Mouse (Mus musculus) heart, embryonic 14.5 days (tissue): ENCODE results near the gene Tnfaip3. TPM values are rescaled to one million over a fixed set of nuclear protein-coding genes. Genes with fewer than 3 reads are reported as not detected.

Experiments used
- ATAC-seq: fragments of 200-750 bp; cut with Nextera tagmentation; 2 replicates; pipeline ENCODE4 v1.8.0; 2017; ENCODE audit warnings: low read depth, moderate TSS enrichment; ENCODE audit not compliant: insufficient number of reproducible peaks, insufficient read depth, low FRiP score
- H3K27ac ChIP-seq, 2 experiments: fragments of 200-500 bp in 1 of 2; fragments of 300-500 bp in 1 of 2; sonication (generic) in 1 of 2; replicated peaks in 1 of 2; 2 replicates each; pipeline ENCODE4 v1.5.1; 2012 to 2014; ENCODE audit warnings: low read depth in 2 of 2, low read length in 2 of 2, control low read depth in 1 of 2, mild to moderate bottlenecking in 1 of 2, mixed read lengths in 1 of 2; ENCODE audit not compliant: control insufficient read depth in 1 of 2, insufficient read depth in 1 of 2
- H3K27me3 ChIP-seq: fragments of 300-500 bp; sonication (generic); 2 replicates; pipeline ENCODE4 v1.6.1; 2014; ENCODE audit warnings: mild to moderate bottlenecking, low read length, control low read depth; ENCODE audit not compliant: control insufficient read depth, insufficient read depth
- H3K36me3 ChIP-seq: fragments of 300-500 bp; sonication (generic); 2 replicates; pipeline ENCODE4 v1.6.1; 2014; ENCODE audit warnings: mild to moderate bottlenecking, control low read depth, low read length, mixed read lengths; ENCODE audit not compliant: control insufficient read depth, insufficient read depth
- H3K4me1 ChIP-seq, 2 experiments: fragments of 200-500 bp in 1 of 2; fragments of 300-500 bp in 1 of 2; sonication (generic) in 1 of 2; 2 replicates each; pipeline ENCODE4 v1.6.1; 2012 to 2014; ENCODE audit warnings: low read length in 2 of 2, control low read depth in 1 of 2, mixed read lengths in 1 of 2; ENCODE audit not compliant: control insufficient read depth in 2 of 2, insufficient read depth in 2 of 2
- H3K4me2 ChIP-seq: fragments of 300-500 bp; sonication (generic); 2 replicates; pipeline ENCODE4 v1.6.1; 2014; ENCODE audit warnings: mild to moderate bottlenecking, low read length
- H3K4me3 ChIP-seq, 2 experiments: fragments of 200-500 bp in 1 of 2; fragments of 300-500 bp in 1 of 2; sonication (generic) in 1 of 2; 2 replicates each; pipeline ENCODE4 v1.5.1; 2012 to 2014; ENCODE audit warnings: low read length in 2 of 2, mild to moderate bottlenecking in 2 of 2, control low read depth in 1 of 2, low read depth in 1 of 2, moderate library complexity in 1 of 2; ENCODE audit not compliant: control insufficient read depth in 1 of 2, insufficient read depth in 1 of 2
- H3K9ac ChIP-seq: fragments of 300-500 bp; sonication (generic); 2 replicates; pipeline ENCODE4 v1.6.1; 2014; ENCODE audit warnings: mild to moderate bottlenecking, low read length
- H3K9me3 ChIP-seq: fragments of 300-500 bp; sonication (generic); 2 replicates; pipeline ENCODE4 v1.6.1; 2016; ENCODE audit warnings: low read length, control low read depth; ENCODE audit not compliant: control insufficient read depth
- WGBS: fragments of 180-500 bp; shearing (Covaris S2); extraction: QIAGEN DNeasy Blood & Tissue Kit; methylation state at CpG from one replicate; pipeline ENCODE4 v1.1.7; 2014; 5-methylcytosine and 5-hydroxymethylcytosine counted together
- polyA plus RNA-seq: library from polyadenylated mRNA; unstranded; fragments of >200 nt; fragmentation: Nextera tagmentation; extraction: Ambion mirVana; gene quantifications from 2 replicates; pipeline ENCODE4 v1.2.1, GENCODE M21; 2014

Tnfaip3 gene
- polyA plus RNA-seq, 1 experiment from 2014 or later, result 2.6 TPM

DNA sequence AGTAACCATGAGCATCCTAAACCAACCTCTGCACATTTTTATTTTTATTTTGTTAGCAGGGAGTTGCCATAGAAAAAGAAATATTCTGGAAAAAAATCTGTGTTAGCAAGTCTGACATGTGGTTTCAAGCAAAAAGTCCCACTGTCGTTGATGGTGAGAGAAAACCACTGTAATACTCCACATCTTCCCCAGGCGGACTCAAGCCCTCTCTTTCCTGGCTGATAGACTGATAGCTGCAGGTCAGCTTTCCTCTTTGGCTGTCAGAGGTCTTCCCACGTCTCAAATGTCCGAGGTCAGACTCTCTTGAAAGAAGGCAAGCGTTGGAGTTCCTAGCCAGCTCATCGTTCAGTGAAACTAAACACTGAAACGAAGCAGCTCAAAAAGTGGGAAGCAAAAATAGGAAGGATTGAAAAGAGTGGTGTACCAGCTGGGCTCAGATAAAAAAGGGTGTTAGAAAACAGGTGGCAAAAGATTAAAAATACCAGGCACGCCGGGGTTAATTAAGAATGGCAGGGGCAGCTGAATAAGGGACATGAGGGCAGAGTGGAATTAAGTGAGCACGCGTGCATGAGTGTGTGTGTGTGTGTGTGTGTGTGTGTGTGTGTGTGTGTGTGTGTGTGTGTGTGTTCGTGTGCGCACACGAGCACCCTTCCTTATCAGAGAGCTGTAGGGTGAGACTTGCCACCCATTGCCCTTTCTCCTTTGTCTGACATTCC is 55.5 kb downstream of the Tnfaip3 start:
- H3K4me2 ChIP-seq, result no peak overlapping the region
- no peak overlapping the region for H3K27ac ChIP-seq
- no peak overlapping the region for H3K4me3 ChIP-seq
- H3K27me3 ChIP-seq, result no peaks in the 10 kb centered on the region
- 59% methylated on average over 13 of the region's 14 CpGs for WGBS
- no peak overlapping the region for H3K9ac ChIP-seq
- no peaks in the 10 kb centered on the region; a peak in 1 of 4 replicates for H3K4me1 ChIP-seq
- no peaks in the 10 kb centered on the region for H3K9me3 ChIP-seq
- ATAC-seq, result no peak
- no peaks in the 10 kb centered on the region for H3K36me3 ChIP-seq

DNA sequence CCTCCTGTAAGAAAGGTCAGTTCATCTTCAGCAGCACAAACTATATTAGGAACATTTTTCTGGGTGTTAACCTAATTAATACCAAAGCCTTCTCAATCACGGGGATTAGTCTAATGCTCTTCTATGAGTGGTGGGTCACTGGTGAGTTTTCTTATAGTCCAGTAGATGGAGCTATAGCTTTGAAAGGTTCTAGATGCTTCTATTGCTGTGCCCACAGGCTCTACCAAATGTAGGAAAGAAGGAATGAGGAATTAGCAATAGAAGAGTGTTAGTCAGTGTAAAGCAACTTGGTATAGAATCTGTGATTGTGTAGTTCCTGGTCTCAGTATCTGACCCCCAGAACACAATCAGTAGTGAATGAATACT is 61.8 kb downstream of the Tnfaip3 start:
- no peaks in the 10 kb centered on the region for H3K9me3 ChIP-seq
- H3K9ac ChIP-seq, result no peak overlapping the region
- no peak overlapping the region for H3K4me3 ChIP-seq
- H3K36me3 ChIP-seq, result no peaks in the 10 kb centered on the region
- ATAC-seq, result no peak
- WGBS, result 6% methylated on average over 1 of the region's 1 CpGs
- H3K4me2 ChIP-seq, result no peak overlapping the region
- 0 out of 2 replicates have a peak, but pooled peaks cover 5% of the 10 kb centered on the region for H3K27me3 ChIP-seq
- H3K27ac ChIP-seq, result no peak overlapping the region
- H3K4me1 ChIP-seq, result no peaks in the 10 kb centered on the region

DNA sequence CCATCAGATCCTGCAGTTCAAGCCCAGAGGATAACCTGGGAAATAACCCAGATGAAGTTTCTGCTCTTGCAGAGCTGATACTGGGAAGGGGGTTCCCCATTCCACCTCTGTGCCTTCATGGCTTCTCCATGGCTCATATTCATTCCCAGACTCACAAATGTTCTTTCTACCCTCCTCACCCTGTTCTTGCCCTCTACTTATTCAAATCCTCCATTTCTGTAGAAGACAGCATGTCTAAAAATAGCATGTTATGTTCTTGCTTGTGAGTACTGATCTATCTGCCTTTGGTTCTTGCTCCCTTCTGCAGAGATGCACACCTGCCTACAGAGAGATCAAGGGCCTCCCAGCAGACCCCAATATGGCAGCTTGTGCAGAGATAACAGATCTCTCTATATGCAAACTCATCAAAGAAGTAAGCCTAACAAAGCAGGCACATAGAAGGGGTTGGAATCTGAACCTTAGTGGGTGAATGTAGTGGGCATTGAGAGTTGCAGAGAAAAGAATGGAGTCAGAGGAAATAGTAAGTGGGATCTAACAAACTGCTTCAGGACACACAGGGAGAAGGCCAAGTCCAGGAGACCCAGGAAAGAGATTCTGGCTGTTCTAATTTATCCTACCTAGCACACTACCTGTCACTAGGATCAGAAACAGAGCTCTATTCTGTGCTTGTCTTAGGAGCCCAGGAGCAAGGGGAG is 62.3 kb downstream of the Tnfaip3 start:
- 0 out of 2 replicates have a peak, but pooled peaks cover 5% of the 10 kb centered on the region for H3K27me3 ChIP-seq
- no peaks in the 10 kb centered on the region for H3K36me3 ChIP-seq
- H3K4me3 ChIP-seq, result no peak overlapping the region
- no peak overlapping the region for H3K27ac ChIP-seq
- H3K9ac ChIP-seq, result no peak overlapping the region
- H3K9me3 ChIP-seq, result no peaks in the 10 kb centered on the region
- no peak overlapping the region for H3K4me2 ChIP-seq
- no peaks in the 10 kb centered on the region for H3K4me1 ChIP-seq
- no peak for ATAC-seq

Other genes with a start within 250 kb of the Tnfaip3 start
- not detected in 2 replicates for gene Gm4922, start 228.9 kb downstream of the Tnfaip3 start, polyA plus RNA-seq
- 162 and 170 TPM in 2 replicates for gene Perp, start 170.6 kb downstream of the Tnfaip3 start, polyA plus RNA-seq